Comparison of ENCODE assay signal across 10 mouse cellular contexts in genomic region chr7:49527495-49527894, GRCm38 (mm10).
DNase-seq lines count a peak whose midpoint lies in the region; TF ChIP-seq lines count a peak whose summit lies in the region.
"Had no signal": no experiment of that assay in that cellular context is flagged by ENCODE, and none has a peak within 500 bp of the region (broad histone marks: within the 10 kb centered on the region; RNA-seq: fewer than 3 reads in every experiment).

No protein-coding gene starts in this region.

- no peak for DNase-seq in layer of hippocampus, adult 2 months (ENCODE audit: low spot score in 2 of 2)
- DNase-seq in layer of hippocampus, postnatal 14 days (ENCODE audit: low spot score in 2 of 2) = no peak
- DNase-seq in R1 (ENCODE audit: low read depth, low spot score) = peak; percentile 91
- DNase-seq in gonadal fat pad, adult 2 months (ENCODE audit: low read depth) = peak; percentile 79
- DNase-seq in mesoderm, embryonic 11.5 days (ENCODE audit: low read depth, low spot score) = peak; percentile 10
- no peak for DNase-seq in left cerebral cortex, postnatal 10 days (ENCODE audit: extremely low spot score in 1 of 2, low spot score in 2 of 2)
- DNase-seq in ovary, adult 18-20 months (ENCODE audit: low spot score) = no peak
- DNase-seq: gastrocnemius, adult 2 months; liver, embryonic 13.5 days; right cerebral cortex, postnatal 25 days had no signal

- intact Hi-C loops in left cerebral cortex, postnatal 10 days (cut with DNase I) = no loop called here

- H3K4me3 ChIP-seq in layer of hippocampus, adult 2 months = no peak overlapping the region
- H3K4me3 ChIP-seq: gastrocnemius, adult 2 months; liver, embryonic 13.5 days had no signal

- peak overlapping the region; percentile 37 for H3K27ac ChIP-seq in layer of hippocampus, adult 2 months
- H3K27ac ChIP-seq: gastrocnemius, adult 2 months; liver, embryonic 13.5 days had no signal

- TF ChIP-seq CTCF in layer of hippocampus, adult 2 months (conservative IDR thresholded peaks at IDR 0.05) = no peak

Comparison
In these comparisons a context has a peak if more than half of its experiments do, and no peak if none do; other contexts are left out.
1. DNase-seq: peak in R1 (single experiment), gonadal fat pad, adult 2 months (single experiment) and mesoderm, embryonic 11.5 days (single experiment); none in layer of hippocampus, adult 2 months (0 of 2), layer of hippocampus, postnatal 14 days (0 of 2), left cerebral cortex, postnatal 10 days (0 of 2) and ovary, adult 18-20 months (single experiment).